Mouse (Mus musculus) adrenal gland, adult 8-10 months (tissue): ENCODE results near the gene Zwilch. TPM values are rescaled to one million over a fixed set of nuclear protein-coding genes. Genes with fewer than 3 reads are reported as not detected.
"Not testable (repeated sequence)": the region's sequence is repeated elsewhere in the genome, so short reads cannot be mapped to it uniquely, and the experiment has no call there.

Experiments
- DNase-seq: peaks from one replicate; pipeline ENCODE4 v3.0.0; 2022
- total RNA-seq, 4 experiments: library from RNA; stranded (reverse); gene quantifications; 2 replicates each; pipeline ENCODE4 v1.2.4; 2022

Gene Zwilch
- total RNA-seq, 4 experiments from 2014 or later, result 3.5 to 10.2 (median 6.3) TPM

GRCm38 (mm10) chr9:64178974-64179646 lies 6.2 kb upstream of the Zwilch start, which contains the start of gene Snapc5:
TSS of gene Snapc5 (plus strand) at chr9:64179274.
- peak; percentile 80 for DNase-seq

GRCm38 (mm10) chr9:64178610-64178973 lies 5.7 kb upstream of the Zwilch start:
- no peak for DNase-seq

GRCm38 (mm10) chr9:64175378-64175777 lies 2.5 kb upstream of the Zwilch start:
- DNase-seq, result no peak

DNA sequence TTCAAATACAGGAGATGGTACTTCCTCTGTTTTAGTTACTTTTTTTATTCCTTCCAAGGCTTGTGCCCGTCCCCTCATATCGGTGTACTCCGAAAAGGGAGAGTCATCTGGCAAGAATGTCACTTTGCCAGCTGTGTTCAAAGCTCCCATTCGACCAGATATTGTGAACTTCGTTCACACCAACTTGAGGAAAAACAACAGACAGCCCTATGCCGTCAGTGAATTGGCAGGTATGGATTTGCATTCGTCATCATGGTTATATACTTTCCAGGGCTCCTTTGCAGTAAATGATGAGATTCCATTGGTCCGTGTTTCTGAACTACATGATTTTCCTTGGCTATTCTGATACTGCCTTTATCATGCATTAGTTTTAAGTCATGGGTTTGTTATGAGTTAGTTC lies 1.9 kb upstream of the Zwilch start:
- DNase-seq, result no peak

DNA sequence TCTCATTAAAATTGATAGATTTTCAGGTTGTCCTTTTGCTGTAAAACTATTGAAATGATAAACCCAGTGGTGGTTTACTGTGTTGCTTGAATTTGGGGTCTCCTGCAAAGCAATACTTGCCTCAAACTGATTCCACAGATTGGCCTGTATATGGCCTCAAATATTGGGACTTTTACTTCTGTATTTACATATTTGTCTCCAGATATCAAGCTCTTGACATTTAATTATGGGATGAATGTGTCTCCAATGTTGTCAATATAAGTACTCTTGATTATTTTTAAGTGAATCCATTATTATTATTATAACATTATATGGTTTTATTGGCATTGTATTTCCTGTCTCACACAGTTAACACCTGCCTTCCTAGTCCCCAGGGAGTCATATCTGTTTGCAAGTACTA lies 1.4 kb upstream of the Zwilch start:
- DNase-seq, result no peak

DNA sequence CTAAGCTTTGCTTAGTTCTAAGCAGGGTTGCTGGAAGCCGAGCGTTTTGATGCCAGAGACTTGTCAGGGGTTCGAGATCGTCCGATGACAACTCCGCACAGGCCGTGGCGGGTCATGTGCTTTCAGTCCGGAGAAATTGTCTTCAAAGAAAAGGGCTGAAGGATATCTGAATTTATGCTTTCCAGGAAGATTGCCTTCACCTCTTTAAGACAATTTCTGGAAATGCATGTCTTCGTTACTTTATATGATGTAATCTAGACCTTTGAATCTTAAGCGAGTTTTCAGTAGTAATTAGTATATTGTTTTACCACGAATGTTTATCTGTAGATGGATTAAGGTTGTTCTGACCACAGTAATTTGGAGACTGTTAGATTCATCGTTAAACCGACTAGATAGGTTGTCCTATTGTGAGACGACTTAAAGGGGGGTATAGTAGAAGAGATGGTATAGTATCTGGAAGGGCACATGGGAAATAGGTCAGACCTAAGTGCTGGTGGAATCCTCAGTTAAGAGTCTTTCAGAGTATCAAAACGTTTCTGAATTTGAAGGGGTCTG lies 839 bp upstream of the Zwilch start:
- no peak for DNase-seq

GRCm38 (mm10) chr9:64172145-64172815 lies 624 bp downstream of the Zwilch start:
- no peak for DNase-seq

- not testable (repeated sequence) for DNase-seq
Measured at GRCm38 (mm10) chr9:64169967-64170366, 2.9 kb downstream of the Zwilch start.

DNA sequence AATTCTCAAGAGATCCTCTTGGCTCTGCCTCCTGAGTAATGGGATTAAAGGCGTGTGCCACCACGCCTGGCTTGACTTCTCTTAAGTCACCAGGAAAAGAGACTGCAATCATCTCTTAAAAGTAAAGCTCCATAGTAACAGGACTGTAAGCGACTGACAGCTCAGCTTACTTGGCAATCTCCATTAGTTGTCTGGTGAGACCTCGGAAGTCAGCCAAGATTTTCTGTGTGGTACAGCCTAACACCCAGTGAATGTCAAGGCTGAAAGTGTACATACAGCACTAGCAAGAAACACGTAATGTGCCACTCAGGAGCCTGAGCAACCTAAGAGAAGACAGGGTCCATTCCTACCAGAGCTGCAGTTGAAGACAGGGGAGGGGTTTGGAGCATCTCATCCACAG lies 12.4 kb downstream of the Zwilch start:
- peak; percentile 45 for DNase-seq

DNA sequence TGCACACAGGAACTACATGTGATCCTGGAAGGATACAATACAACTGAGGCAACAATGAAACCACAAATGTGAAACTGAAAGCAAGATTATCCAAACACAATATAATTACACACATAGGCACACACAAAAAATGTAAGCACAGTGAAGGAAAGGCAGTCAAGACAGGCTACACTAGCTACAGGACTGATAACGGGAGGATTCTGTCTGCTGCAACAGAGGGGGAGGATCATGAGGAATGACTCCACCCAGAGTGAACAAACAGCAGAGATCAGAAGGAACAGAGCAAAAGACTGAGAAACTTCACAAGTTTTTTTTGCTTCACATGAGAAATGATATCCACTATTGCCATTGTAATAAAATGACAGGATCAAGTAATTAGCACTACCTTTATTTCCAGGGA lies 16.3 kb downstream of the Zwilch start:
- DNase-seq, result no peak

DNA sequence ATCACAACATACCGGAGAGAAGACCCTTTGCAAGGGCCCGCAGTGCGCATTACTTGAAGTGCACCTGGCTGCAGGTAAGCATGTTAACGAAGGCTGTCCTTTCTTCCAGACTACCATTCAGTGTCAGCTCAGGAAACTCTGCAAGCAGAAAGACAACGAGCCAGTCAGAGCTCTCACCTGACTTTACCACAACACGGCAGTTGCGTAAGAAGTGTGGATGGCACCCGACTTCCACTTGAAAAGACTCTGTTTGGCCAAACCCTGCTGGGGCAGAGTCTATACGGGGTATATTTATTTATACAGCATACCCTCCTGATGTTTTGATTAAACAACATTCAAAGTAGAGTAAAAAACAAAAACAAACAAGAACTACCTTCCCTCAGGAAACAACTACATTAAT lies 33.0 kb downstream of the Zwilch start:
- no peak for DNase-seq

DNA sequence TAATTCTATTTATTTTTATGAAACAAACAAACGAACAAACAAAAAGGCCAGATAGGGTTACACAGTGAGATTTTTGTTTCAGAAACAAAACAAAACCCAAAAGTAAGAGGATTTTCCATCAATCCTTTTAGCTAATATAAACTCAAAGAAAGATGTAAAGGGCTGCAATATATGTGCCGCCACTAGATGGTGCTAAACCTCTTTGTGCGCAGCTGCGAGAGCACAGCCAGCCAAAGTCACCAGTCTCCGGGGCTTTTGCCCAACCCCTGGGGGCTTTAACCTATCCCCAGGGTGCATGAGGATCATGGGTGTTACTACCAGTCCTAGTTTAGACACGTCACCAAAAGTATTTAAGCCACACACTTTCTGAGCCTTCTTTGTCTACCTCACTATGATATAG lies 34.0 kb downstream of the Zwilch start:
- not testable (repeated sequence) for DNase-seq

DNA sequence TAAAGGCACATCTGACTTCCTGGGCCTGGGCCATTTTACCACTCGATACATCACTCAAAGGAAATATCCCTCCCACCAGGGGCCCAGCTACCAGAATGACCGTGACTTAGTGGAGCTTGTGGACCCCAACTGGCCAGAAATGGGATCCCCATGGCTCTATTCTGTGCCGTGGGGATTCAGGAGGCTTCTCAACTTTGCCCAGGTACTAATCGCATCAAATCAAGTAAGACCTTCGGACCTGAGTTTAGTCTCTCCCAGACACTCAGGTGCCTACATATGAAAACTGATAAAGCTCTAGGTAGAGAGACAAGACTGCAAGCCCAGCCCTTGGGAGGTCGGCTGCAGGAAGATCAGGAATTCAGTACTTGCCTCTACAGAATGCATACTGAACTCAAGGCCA lies 41.3 kb downstream of the Zwilch start:
- DNase-seq, result no peak

- DNase-seq, result no peak
Measured at GRCm38 (mm10) chr9:64126121-64126520, 46.8 kb downstream of the Zwilch start.

DNA sequence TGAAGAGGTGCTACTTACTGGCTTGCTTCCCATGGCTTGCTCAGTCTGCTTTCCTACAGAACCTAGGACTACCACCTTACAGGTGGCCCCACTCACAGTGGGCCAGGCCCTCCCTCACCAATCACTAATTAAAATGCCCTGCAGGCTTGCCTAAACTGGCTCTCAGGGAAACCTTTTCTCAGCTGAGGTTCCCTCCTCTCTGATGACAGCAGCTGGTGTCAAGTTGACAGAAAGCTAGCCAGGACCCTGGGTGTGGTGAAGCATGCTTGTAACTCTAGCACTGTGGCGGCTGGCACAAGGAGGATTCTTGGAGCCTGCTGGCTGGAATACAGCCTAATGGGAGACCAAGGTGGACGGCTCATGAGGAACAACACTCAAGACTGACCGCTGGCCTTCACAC lies 47.6 kb downstream of the Zwilch start:
- no peak for DNase-seq

DNA sequence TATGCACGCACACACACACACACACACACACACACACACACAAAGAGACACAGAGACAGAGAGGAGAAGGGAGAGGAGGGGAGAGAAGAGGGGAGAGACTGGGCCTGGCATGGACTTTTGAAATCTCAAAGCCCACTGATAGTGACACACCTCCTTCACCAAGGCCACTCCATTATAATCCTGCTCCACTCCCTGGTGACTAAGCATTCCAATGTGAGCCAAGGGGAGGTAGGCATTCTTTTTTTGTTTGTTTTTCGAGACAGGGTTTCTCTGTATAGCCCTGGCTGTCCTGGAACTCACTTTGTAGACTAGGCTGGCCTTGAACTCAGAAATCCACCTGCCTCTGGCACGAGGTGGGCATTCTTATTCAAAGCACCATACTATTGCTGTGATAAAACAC lies 48.1 kb downstream of the Zwilch start:
- not testable (repeated sequence) for DNase-seq

- no peak for DNase-seq
Measured at GRCm38 (mm10) chr9:64122601-64123000, 50.3 kb downstream of the Zwilch start.

- no peak for DNase-seq
Measured at GRCm38 (mm10) chr9:64120584-64121277, 52.2 kb downstream of the Zwilch start.

GRCm38 (mm10) chr9:64119898-64120297 lies 53.0 kb downstream of the Zwilch start:
- DNase-seq, result no peak

DNA sequence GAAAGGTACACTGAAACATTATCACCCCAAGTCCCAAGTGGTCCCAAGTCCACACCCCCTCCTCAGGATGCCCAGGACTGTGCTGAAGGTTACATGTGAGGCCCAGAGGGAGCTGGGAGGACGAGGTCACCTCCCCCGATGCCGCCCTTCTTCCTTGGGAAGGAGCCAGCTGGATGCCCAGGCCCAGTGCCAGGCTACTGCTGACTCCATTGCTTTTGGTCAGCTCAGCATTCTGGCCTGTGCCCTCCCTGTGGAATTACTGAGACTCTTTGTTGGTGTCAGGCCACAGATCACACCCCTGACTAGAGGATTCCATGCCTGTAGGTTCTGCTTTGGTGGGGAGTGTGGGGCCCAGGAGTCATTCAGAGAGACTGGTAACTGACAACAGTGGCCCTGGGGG lies 56.0 kb downstream of the Zwilch start, which contains the start of gene Lctl:
Lctl (plus strand) TSS at position 272 of the 400 bp plus-strand sequence.
- peak; percentile 47 for DNase-seq

DNA sequence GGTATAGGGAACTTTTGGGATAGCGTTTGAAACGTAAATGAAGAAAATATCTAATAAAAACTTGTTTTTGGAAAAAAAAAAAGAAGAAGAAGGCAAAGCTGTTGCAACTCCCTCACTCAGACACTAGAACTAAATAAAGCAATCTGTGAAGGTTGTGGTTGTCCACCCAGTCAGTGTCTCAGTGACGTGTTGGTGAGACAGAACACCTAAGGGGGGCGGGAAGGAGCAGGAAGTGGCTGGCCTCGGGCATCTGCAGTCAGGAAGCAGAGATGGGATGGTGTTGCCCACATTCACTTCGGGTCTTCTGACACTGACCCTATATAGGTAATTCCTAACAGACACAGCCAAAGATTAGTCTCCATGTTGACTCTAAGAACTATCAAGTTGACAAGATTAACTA lies 57.1 kb downstream of the Zwilch start:
- no peak for DNase-seq

GRCm38 (mm10) chr9:64114646-64115045 lies 58.3 kb downstream of the Zwilch start:
- no peak for DNase-seq

GRCm38 (mm10) chr9:64110502-64110901 lies 62.4 kb downstream of the Zwilch start:
- no peak for DNase-seq
